Mouse (Mus musculus) MEL (cell line): ENCODE data around the gene Akr1a1. TPM values are rescaled to one million over a fixed set of nuclear protein-coding genes. Genes with fewer than 3 reads are reported as not detected.
A peak's percentile ranks its signal among the peaks of the same experiment; 100 is the strongest.

ENCODE experiments used
- DNase-seq: peaks from one replicate; pipeline ENCODE4 v3.0.0; 2011; ENCODE audit warnings: low read depth, low spot score
- H3K27ac ChIP-seq: 2 replicates; pipeline ENCODE4 v1.5.1; 2012; ENCODE audit warnings: low read depth, mild to moderate bottlenecking, control low read depth, low read length, moderate library complexity; ENCODE audit not compliant: control insufficient read depth
- H3K27me3 ChIP-seq, 2 experiments: fragments of 150-350 bp in 1 of 2; sonication (generic) in 1 of 2; 2 replicates each; pipeline ENCODE4 v1.6.1; 2012; ENCODE audit warnings: low read length in 2 of 2, mild to moderate bottlenecking in 2 of 2, improper control_type of control experiment in 1 of 2, moderate library complexity in 1 of 2; ENCODE audit not compliant: insufficient read depth in 2 of 2, control insufficient read depth in 1 of 2
- H3K36me3 ChIP-seq, 2 experiments: 2 replicates each; pipeline ENCODE4 v1.6.1; 2012 to 2014; ENCODE audit warnings: low read length in 2 of 2, improper control_type of control experiment in 1 of 2, inconsistent platforms in 1 of 2, mild to moderate bottlenecking in 1 of 2; ENCODE audit not compliant: insufficient read depth in 2 of 2, control insufficient read depth in 1 of 2
- H3K4me1 ChIP-seq, 2 experiments: fragments of 150-350 bp in 1 of 2; sonication (generic) in 1 of 2; 2 replicates each; pipeline ENCODE4 v1.6.1; 2012; ENCODE audit warnings: low read length in 2 of 2, improper control_type of control experiment in 1 of 2, mild to moderate bottlenecking in 1 of 2; ENCODE audit not compliant: insufficient read depth in 2 of 2, control insufficient read depth in 1 of 2
- H3K4me3 ChIP-seq, 2 experiments: fragments of 150-350 bp in 1 of 2; sonication (generic) in 1 of 2; 2 replicates each; pipeline ENCODE4 v1.5.1; 2012; ENCODE audit warnings: low read depth in 2 of 2, low read length in 2 of 2, mild to moderate bottlenecking in 2 of 2, moderate library complexity in 2 of 2, control low read depth in 1 of 2, improper control_type of control experiment in 1 of 2; ENCODE audit not compliant: control insufficient read depth in 1 of 2, insufficient read depth in 1 of 2
- H3K79me2 ChIP-seq: 2 replicates; pipeline ENCODE4 v1.6.1; 2012; ENCODE audit warnings: mild to moderate bottlenecking, low read length, moderate library complexity; ENCODE audit not compliant: control insufficient read depth, poor library complexity, insufficient read depth
- H3K9ac ChIP-seq: 2 replicates; pipeline ENCODE4 v1.6.1; 2012; ENCODE audit warnings: low read depth, mild to moderate bottlenecking, control low read depth, low read length, moderate library complexity; ENCODE audit not compliant: control insufficient read depth, poor library complexity, severe bottlenecking
- H3K9me3 ChIP-seq: fragments of 150-350 bp; sonication (generic); replicated peaks from 2 replicates; pipeline ENCODE4 v1.6.1; 2012; ENCODE audit warnings: mild to moderate bottlenecking, low read length, improper control_type of control experiment, moderate library complexity; ENCODE audit not compliant: insufficient read depth
- BHLHE40 ChIP-seq: IDR thresholded peaks from 2 replicates; pipeline ENCODE4 v1.6.1; 2012; ENCODE audit warnings: low read depth, mild to moderate bottlenecking, inconsistent platforms, low read length, improper control_type of control experiment, borderline replicate concordance
- CHD1 ChIP-seq: IDR thresholded peaks from 2 replicates; pipeline ENCODE4 v1.6.1; 2012; ENCODE audit warnings: low read depth, mild to moderate bottlenecking, inconsistent platforms, low read length, improper control_type of control experiment
- ELF1 ChIP-seq: IDR thresholded peaks from 2 replicates; pipeline ENCODE4 v1.6.1; 2014; ENCODE audit warnings: low read depth, mild to moderate bottlenecking, inconsistent platforms, low read length, improper control_type of control experiment, moderate library complexity
- EP300 ChIP-seq, 2 experiments: IDR thresholded peaks; 2 replicates each; pipeline ENCODE4 v1.6.1; 2011; ENCODE audit warnings: improper control_type of control experiment in 2 of 2, low read length in 2 of 2, low read depth in 1 of 2, mild to moderate bottlenecking in 1 of 2
- ETS1 ChIP-seq: IDR thresholded peaks from 2 replicates; pipeline ENCODE4 v1.6.1; 2012; ENCODE audit warnings: low read depth, mild to moderate bottlenecking, inconsistent platforms, low read length, improper control_type of control experiment, moderate library complexity
- GABPA ChIP-seq: IDR thresholded peaks from 2 replicates; pipeline ENCODE4 v1.6.1; 2012; ENCODE audit warnings: low read depth, mild to moderate bottlenecking, inconsistent platforms, low read length, improper control_type of control experiment, moderate library complexity
- MAFK ChIP-seq: IDR thresholded peaks from 2 replicates; pipeline ENCODE4 v1.6.1; 2011; ENCODE audit warnings: low read depth, mild to moderate bottlenecking, low read length, improper control_type of control experiment, borderline replicate concordance
- MAX ChIP-seq: IDR thresholded peaks from 2 replicates; pipeline ENCODE4 v1.6.1; 2011; ENCODE audit warnings: low read length, improper control_type of control experiment
- MAZ ChIP-seq: IDR thresholded peaks from 2 replicates; pipeline ENCODE4 v1.6.1; 2012; ENCODE audit warnings: low read depth, mild to moderate bottlenecking, inconsistent platforms, low read length, improper control_type of control experiment
- MEF2A ChIP-seq: IDR thresholded peaks from 2 replicates; pipeline ENCODE4 v1.6.1; 2014; ENCODE audit warnings: low read depth, mild to moderate bottlenecking, inconsistent platforms, low read length, improper control_type of control experiment; ENCODE audit not compliant: poor library complexity, insufficient replicate concordance, severe bottlenecking; ENCODE audit errors: extremely low read depth
- MYB ChIP-seq: IDR thresholded peaks from 2 replicates; pipeline ENCODE4 v1.6.1; 2011; ENCODE audit warnings: mild to moderate bottlenecking, low read depth, low read length, improper control_type of control experiment
- MYC ChIP-seq: IDR thresholded peaks from 2 replicates; pipeline ENCODE4 v1.6.1; 2011; ENCODE audit warnings: low read depth, mild to moderate bottlenecking, low read length, improper control_type of control experiment, moderate library complexity
- NELFE ChIP-seq: IDR thresholded peaks from 2 replicates; pipeline ENCODE4 v1.6.1; 2011; ENCODE audit warnings: low read depth, low read length, improper control_type of control experiment
- NRF1 ChIP-seq: IDR thresholded peaks from 2 replicates; pipeline ENCODE4 v1.6.1; 2014; ENCODE audit warnings: low read depth, mild to moderate bottlenecking, inconsistent platforms, low read length, improper control_type of control experiment, moderate library complexity; ENCODE audit not compliant: poor library complexity, insufficient read depth, severe bottlenecking
- POLR2AphosphoS2 ChIP-seq: IDR thresholded peaks from 2 replicates; pipeline ENCODE4 v1.6.1; 2011; ENCODE audit warnings: low read length, improper control_type of control experiment
- POLR2AphosphoS5 ChIP-seq: IDR thresholded peaks from 2 replicates; pipeline ENCODE4 v1.6.1; 2012; ENCODE audit warnings: low read depth, borderline replicate concordance, mild to moderate bottlenecking, inconsistent platforms, low read length, moderate library complexity, mixed read lengths
- RAD21 ChIP-seq: IDR thresholded peaks from 2 replicates; pipeline ENCODE4 v1.6.1; 2011; ENCODE audit warnings: mild to moderate bottlenecking, low read depth, low read length, improper control_type of control experiment
- RCOR1 ChIP-seq: IDR thresholded peaks from 2 replicates; pipeline ENCODE4 v1.6.1; 2012; ENCODE audit warnings: low read depth, mild to moderate bottlenecking, inconsistent platforms, low read length, improper control_type of control experiment
- SIN3A ChIP-seq: IDR thresholded peaks from 2 replicates; pipeline ENCODE4 v1.6.1; 2012; ENCODE audit warnings: low read length, improper control_type of control experiment, inconsistent platforms
- SMC3 ChIP-seq: IDR thresholded peaks from 2 replicates; pipeline ENCODE4 v1.6.1; 2011; ENCODE audit warnings: low read depth, low read length, improper control_type of control experiment
- TAL1 ChIP-seq: IDR thresholded peaks from 2 replicates; pipeline ENCODE4 v1.6.1; 2012; ENCODE audit warnings: mild to moderate bottlenecking, inconsistent platforms, low read length, moderate library complexity, mixed read lengths
- TBP ChIP-seq: IDR thresholded peaks from 2 replicates; pipeline ENCODE4 v1.8.0; 2011; ENCODE audit warnings: low read depth, low read length, improper control_type of control experiment
- USF1 ChIP-seq: IDR thresholded peaks from 2 replicates; pipeline ENCODE4 v1.6.1; 2014; ENCODE audit warnings: low read depth, mild to moderate bottlenecking, inconsistent platforms, low read length, improper control_type of control experiment, moderate library complexity
- ZKSCAN1 ChIP-seq: IDR thresholded peaks from 2 replicates; pipeline ENCODE4 v1.6.1; 2012; ENCODE audit warnings: low read depth, mild to moderate bottlenecking, inconsistent platforms, low read length, improper control_type of control experiment, moderate library complexity
- ZNF384 ChIP-seq: IDR thresholded peaks from 2 replicates; pipeline ENCODE4 v1.6.1; 2012; ENCODE audit warnings: low read depth, mild to moderate bottlenecking, inconsistent platforms, low read length, improper control_type of control experiment
- polyA plus RNA-seq, 2 experiments: library from polyadenylated mRNA; stranded (reverse) in 1 of 2; unstranded in 1 of 2; fragments of >175 nt in 1 of 2; fragments of >200 nt in 1 of 2; gene quantifications; 2 replicates each; pipeline versions ENCODE4 v1.2.1 to v1.2.4; 2012; ENCODE audit warnings: low replicate concordance in 2 of 2, low read depth in 1 of 2; ENCODE audit not compliant: insufficient read length in 2 of 2, insufficient read depth in 1 of 2, missing spikeins in 1 of 2
- total RNA-seq: library from RNA; depleted of rRNA; stranded (reverse); fragments of 300-350 nt; gene quantifications from 2 replicates; pipeline ENCODE4 v1.2.3, GENCODE M21; 2012

Gene Akr1a1
- total and polyA plus RNA-seq, 3 experiments, result 258 to 358 TPM; not detected in 1

GRCm38 (mm10) chr4:116655100-116655499, 3.6 kb upstream of the Akr1a1 start:
- H3K4me1 ChIP-seq, result peaks cover 3 to 11% of the 10 kb centered on the region in 2 experiments; a peak in 3 of 4 replicates
- no peak overlapping the region for H3K4me3 ChIP-seq
- no peak overlapping the region for H3K27ac ChIP-seq
- H3K9ac ChIP-seq, result no peak overlapping the region
- no peaks in the 10 kb centered on the region for H3K9me3 ChIP-seq
- H3K36me3 ChIP-seq, result peaks cover 0 to 16% of the 10 kb centered on the region in 2 experiments; a peak in 2 of 4 replicates
- peak; percentile 42; the same call in 1 of the 2 replicates for TF ChIP-seq MAFK
- TF ChIP-seq ETS1, result peak; percentile 42; the same call in 1 of the 2 replicates
- TF ChIP-seq MAX, result no peak
- 0 out of 2 replicates have a peak, but pooled peaks have one; percentile 24 for TF ChIP-seq SIN3A
- TF ChIP-seq RCOR1, result peak; percentile 62; the same call in 1 of the 2 replicates
- peak; percentile 73; the same call in 1 of the 2 replicates for TF ChIP-seq GABPA
- no peak for TF ChIP-seq SMC3
- TF ChIP-seq RAD21, result no peak
- no peak for TF ChIP-seq POLR2AphosphoS5
- peak; percentile 50; the same call in 1 of the 2 replicates for TF ChIP-seq BHLHE40
- 0 out of 2 replicates have a peak, but pooled peaks have one; percentile 41 for TF ChIP-seq USF1
- peak in 1 of 2 experiments; percentile 29; a peak in 1 of 4 replicates for TF ChIP-seq EP300 (IDR thresholded peaks at IDR 0.05; ENCODE audit: low read depth in 1 of 2, low read length in 2 of 2)
- no peak for TF ChIP-seq ZKSCAN1
- no peak for TF ChIP-seq POLR2AphosphoS2
- TF ChIP-seq CHD1, result no peak
- no peak for TF ChIP-seq MYB
- no peak for TF ChIP-seq ZNF384
- no peak for TF ChIP-seq ELF1
- no peak for TF ChIP-seq MEF2A
- TF ChIP-seq NRF1, result no peak
- no peaks in the 10 kb centered on the region for H3K27me3 ChIP-seq
- H3K79me2 ChIP-seq, result peaks cover 14% of the 10 kb centered on the region
- peak; percentile 65 for DNase-seq

GRCm38 (mm10) chr4:116653228-116653627, 1.7 kb upstream of the Akr1a1 start:
- H3K4me1 ChIP-seq, result peaks cover 3 to 18% of the 10 kb centered on the region in 2 experiments; a peak in 3 of 4 replicates
- peaks cover 0 to 30% of the 10 kb centered on the region in 2 experiments; a peak in 2 of 4 replicates for H3K36me3 ChIP-seq
- no peak overlapping the region for H3K4me3 ChIP-seq
- H3K9ac ChIP-seq, result no peak overlapping the region
- no peak overlapping the region for H3K27ac ChIP-seq
- TF ChIP-seq BHLHE40 (no peak), ELF1 (no peak), POLR2AphosphoS2 (no peak), NELFE (no peak), SIN3A (no peak), SMC3 (no peak), ZNF384 (no peak), MAZ (no peak), TAL1 (no peak), ZKSCAN1 (no peak), GABPA (no peak), MYC (no peak), TBP (no peak), MAX (no peak), RAD21 (no peak), MAFK (no peak), ETS1 (no peak)
- H3K27me3 ChIP-seq, result no peaks in the 10 kb centered on the region
- no peak for DNase-seq
- no peaks in the 10 kb centered on the region for H3K9me3 ChIP-seq
- H3K79me2 ChIP-seq, result peaks cover 28% of the 10 kb centered on the region
